Mouse (Mus musculus) liver, embryonic 12.5 days (tissue): ENCODE results near the gene Chil1. TPM values are rescaled to one million over a fixed set of nuclear protein-coding genes. Genes with fewer than 3 reads are reported as not detected.
A peak's percentile ranks its signal among the peaks of the same experiment; 100 is the strongest.

Source experiments
- ATAC-seq: fragments of 200-750 bp; cut with Nextera tagmentation; 2 replicates; pipeline ENCODE4 v1.8.0; 2017; ENCODE audit warnings: moderate number of reproducible peaks, mild to moderate bottlenecking, moderate library complexity
- H3K27ac ChIP-seq: fragments of 300-500 bp; sonication (generic); 2 replicates; pipeline ENCODE4 v1.5.1; 2016; ENCODE audit warnings: mild to moderate bottlenecking
- H3K27me3 ChIP-seq: fragments of 300-500 bp; sonication (generic); replicated peaks from 2 replicates; pipeline ENCODE4 v1.6.1; 2016; ENCODE audit warnings: mild to moderate bottlenecking, moderate library complexity
- H3K36me3 ChIP-seq: fragments of 300-500 bp; sonication (generic); 2 replicates; pipeline ENCODE4 v1.6.1; 2016; ENCODE audit warnings: mild to moderate bottlenecking, moderate library complexity
- H3K4me1 ChIP-seq: fragments of 300-500 bp; sonication (generic); 2 replicates; pipeline ENCODE4 v1.6.1; 2016
- H3K4me2 ChIP-seq: fragments of 300-500 bp; sonication (generic); 2 replicates; pipeline ENCODE4 v1.6.1; 2016; ENCODE audit warnings: mild to moderate bottlenecking, moderate library complexity
- H3K4me3 ChIP-seq: fragments of 300-500 bp; sonication (generic); 2 replicates; pipeline ENCODE4 v1.5.1; 2016; ENCODE audit warnings: mild to moderate bottlenecking, moderate library complexity
- H3K9ac ChIP-seq: fragments of 300-500 bp; sonication (generic); 2 replicates; pipeline ENCODE4 v1.6.1; 2016; ENCODE audit warnings: mild to moderate bottlenecking, moderate library complexity
- H3K9me3 ChIP-seq: fragments of 300-500 bp; sonication (generic); replicated peaks from 2 replicates; pipeline ENCODE4 v1.6.1; 2016; ENCODE audit warnings: mild to moderate bottlenecking, moderate library complexity
- WGBS: fragments of 180-500 bp; shearing (Covaris S2); methylation state at CpG from one replicate; pipeline ENCODE4 v1.1.7; 2016; ENCODE audit not compliant: insufficient replicate concordance; 5-methylcytosine and 5-hydroxymethylcytosine counted together
- polyA plus RNA-seq: library from polyadenylated mRNA; unstranded; fragments of >200 nt; fragmentation: Nextera tagmentation; extraction: Ambion mirVana; gene quantifications from 2 replicates; pipeline ENCODE4 v1.2.1, GENCODE M21; 2016

Gene Chil1
- polyA plus RNA-seq, 1 experiment from 2014 or later = 1.5 TPM

DNA sequence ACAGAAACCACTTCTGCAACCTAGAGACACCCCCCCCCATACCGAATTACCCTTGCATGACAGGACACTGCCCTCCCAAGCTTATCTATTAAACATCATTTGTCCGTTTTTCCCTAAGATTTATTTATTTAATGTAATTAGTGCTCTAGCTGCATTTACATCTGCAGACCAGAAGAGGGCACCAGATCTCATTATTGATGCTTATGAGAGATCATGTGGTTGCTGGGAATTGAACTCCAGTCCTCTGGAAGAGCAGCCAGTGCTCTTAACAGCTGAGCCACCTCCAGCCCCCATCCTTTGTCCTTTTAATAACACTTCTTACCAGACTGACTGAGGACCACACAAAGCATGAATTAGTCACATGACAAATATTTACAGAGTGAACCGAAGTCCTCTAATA is 27.3 kb upstream of the Chil1 start:
- no peak for ATAC-seq
- H3K4me1 ChIP-seq = peaks cover 50% of the 10 kb centered on the region
- 52% methylated on average over 3 of the region's 3 CpGs for WGBS

DNA sequence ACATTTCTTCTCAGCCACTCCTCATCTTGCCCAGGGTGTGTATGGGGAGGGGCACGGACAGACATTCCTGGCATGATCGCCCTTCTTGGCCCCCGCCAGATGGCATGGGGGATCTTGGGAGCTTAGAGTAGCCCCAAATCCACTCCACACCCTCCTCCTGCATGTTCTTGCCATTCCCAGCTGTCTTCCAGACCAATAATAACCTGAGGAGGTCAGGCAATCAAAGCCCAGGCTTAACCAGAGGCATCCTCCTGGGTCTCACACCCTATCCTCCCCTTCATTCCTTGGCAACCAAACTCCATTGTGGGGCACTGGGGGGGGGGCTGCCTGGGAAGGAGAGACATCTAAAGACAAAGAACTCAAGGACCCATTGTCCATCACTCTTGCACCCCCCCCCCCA is 21.6 kb upstream of the Chil1 start:
- no peak overlapping the region for H3K9ac ChIP-seq
- no peaks in the 10 kb centered on the region for H3K36me3 ChIP-seq
- H3K4me2 ChIP-seq = no peak overlapping the region
- no peak for ATAC-seq
- peaks cover 24% of the 10 kb centered on the region for H3K27me3 ChIP-seq
- no peaks in the 10 kb centered on the region for H3K9me3 ChIP-seq
- no peak overlapping the region for H3K4me3 ChIP-seq
- WGBS = 78% methylated on average over 3 of the region's 3 CpGs
- H3K27ac ChIP-seq = no peak overlapping the region
- peaks cover 7% of the 10 kb centered on the region for H3K4me1 ChIP-seq

More for the DNA sequence above, 27.3 kb upstream of the Chil1 start:
- Histone ChIP-seq H3K27ac (no peak overlapping the region), H3K4me2 (no peak overlapping the region), H3K9me3 (no peaks in the 10 kb centered on the region), H3K36me3 (no peaks in the 10 kb centered on the region), H3K27me3 (peaks cover 4% of the 10 kb centered on the region; the same call in 1 of the 2 replicates), H3K9ac (no peak overlapping the region), H3K4me3 (no peak overlapping the region)

DNA sequence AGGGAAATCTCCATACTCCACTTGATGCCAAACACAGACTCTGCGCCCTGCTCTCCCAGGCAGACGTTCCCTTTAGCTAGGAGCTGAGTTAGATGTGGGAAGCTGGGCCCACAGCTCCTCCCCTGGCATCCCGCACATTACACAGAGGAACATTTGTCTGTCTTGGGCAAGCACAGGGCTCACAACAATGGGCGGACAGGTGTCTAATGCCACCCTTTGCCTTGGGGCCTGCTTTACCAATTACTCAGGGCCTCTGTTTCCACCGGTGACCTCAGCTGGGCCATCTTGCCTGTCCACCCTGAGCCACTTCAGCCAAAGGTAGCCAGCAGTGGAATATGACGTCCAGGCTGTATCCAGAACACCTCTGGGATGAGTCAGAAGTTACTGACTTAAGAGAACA is 20.6 kb upstream of the Chil1 start:
- no peak overlapping the region for H3K4me2 ChIP-seq
- no peak overlapping the region for H3K9ac ChIP-seq
- no peaks in the 10 kb centered on the region for H3K9me3 ChIP-seq
- H3K4me3 ChIP-seq = no peak overlapping the region
- peaks cover 24% of the 10 kb centered on the region for H3K27me3 ChIP-seq
- no peaks in the 10 kb centered on the region for H3K4me1 ChIP-seq
- no peaks in the 10 kb centered on the region for H3K36me3 ChIP-seq
- H3K27ac ChIP-seq = no peak overlapping the region
- WGBS = 64% methylated on average over 6 of the region's 6 CpGs
- no peak for ATAC-seq

DNA sequence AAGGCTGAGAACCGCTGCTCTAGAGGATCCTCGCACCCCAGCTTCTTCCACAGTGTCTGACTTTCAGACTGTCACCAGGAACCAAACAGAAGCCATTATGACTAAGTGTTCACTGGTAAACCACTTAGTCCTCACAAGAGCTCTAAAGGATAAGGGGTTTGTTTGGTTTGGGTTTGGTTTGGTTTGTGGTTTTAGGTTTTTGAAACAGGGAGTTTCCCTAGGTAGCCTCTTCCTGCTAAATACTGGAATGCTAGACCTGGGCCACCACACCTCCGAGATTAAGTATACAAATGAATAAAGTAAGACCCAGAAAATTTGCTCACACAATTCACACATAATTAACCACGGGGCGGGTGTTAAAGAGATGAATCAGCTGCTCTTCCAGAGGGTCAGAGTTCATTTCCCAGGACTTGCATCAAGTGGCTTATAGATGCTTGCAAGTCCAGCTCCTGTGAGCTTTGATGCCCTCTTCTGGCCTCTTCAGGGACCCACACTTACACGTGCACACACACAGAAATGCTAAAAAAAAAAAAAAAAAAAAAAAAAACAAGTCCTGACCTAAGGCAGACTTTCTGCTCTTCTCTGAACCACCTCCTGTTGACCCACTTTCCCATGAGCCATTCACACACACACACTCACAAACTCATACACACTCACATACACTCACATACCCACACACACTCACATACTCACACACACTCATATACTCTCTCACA is 19.3 kb upstream of the Chil1 start:
- Histone ChIP-seq H3K36me3 (no peaks in the 10 kb centered on the region), H3K27ac (no peak overlapping the region), H3K27me3 (peaks cover 27% of the 10 kb centered on the region), H3K4me2 (no peak overlapping the region), H3K9ac (no peak overlapping the region), H3K4me3 (no peak overlapping the region), H3K4me1 (peaks cover 6% of the 10 kb centered on the region; the same call in 1 of the 2 replicates), H3K9me3 (no peaks in the 10 kb centered on the region)
- ATAC-seq = no peak
- WGBS = 65% methylated on average over 6 of the region's 6 CpGs

DNA sequence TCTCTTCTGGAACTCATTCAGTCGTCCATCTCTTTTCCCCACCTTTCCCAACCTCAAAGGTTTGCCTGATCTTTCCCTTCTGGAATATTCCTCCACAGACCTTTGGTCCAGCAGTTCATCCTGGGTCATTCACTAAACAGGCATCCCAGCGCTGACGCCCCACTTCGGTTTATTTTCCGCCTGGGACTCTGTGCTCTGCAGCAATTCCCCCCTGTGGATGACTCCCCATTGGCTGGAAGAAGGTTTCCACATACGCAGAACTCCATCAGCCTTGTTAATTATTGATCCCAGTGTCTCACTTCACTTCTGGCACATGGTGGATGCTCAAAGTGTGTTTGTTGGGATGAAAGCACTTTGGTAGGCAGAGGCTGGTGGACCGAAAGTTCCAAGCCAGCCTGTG is 18.5 kb upstream of the Chil1 start:
- H3K9me3 ChIP-seq = no peaks in the 10 kb centered on the region
- no peak overlapping the region for H3K4me3 ChIP-seq
- no peak for ATAC-seq
- whole genome bisulfite sequencing = 71% methylated on average over 7 of the region's 7 CpGs
- H3K4me2 ChIP-seq = no peak overlapping the region
- H3K27ac ChIP-seq = no peak overlapping the region
- H3K36me3 ChIP-seq = no peaks in the 10 kb centered on the region
- peaks cover 14% of the 10 kb centered on the region for H3K4me1 ChIP-seq
- H3K27me3 ChIP-seq = peaks cover 27% of the 10 kb centered on the region
- no peak overlapping the region for H3K9ac ChIP-seq

DNA sequence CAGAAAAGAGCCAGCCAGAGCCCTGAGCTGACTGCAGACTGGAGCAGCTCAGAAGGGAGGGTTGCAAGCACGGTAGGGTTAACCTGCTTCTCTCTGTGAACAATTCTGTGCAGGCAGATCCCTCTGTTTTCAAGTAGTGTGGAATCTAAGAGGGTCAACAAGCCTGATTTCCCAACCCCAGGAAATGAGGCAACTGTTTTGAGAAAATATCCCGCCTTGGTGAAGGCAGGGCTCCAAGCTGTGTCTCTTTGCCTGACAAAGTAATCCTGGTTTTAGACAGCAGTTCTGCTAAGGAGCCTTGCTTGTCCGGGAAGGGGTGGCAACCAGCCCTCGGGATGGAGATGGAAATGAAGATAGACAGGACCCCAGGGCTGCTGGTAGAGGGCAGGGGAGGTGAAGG is 17.5 kb upstream of the Chil1 start:
- no peaks in the 10 kb centered on the region for H3K36me3 ChIP-seq
- H3K4me3 ChIP-seq = no peak overlapping the region
- H3K27me3 ChIP-seq = peaks cover 25% of the 10 kb centered on the region
- H3K27ac ChIP-seq = no peak overlapping the region
- no peaks in the 10 kb centered on the region for H3K9me3 ChIP-seq
- no peak overlapping the region for H3K4me2 ChIP-seq
- 53% methylated on average over 4 of the region's 4 CpGs for WGBS
- no peak for ATAC-seq
- H3K9ac ChIP-seq = no peak overlapping the region
- peaks cover 19% of the 10 kb centered on the region for H3K4me1 ChIP-seq

DNA sequence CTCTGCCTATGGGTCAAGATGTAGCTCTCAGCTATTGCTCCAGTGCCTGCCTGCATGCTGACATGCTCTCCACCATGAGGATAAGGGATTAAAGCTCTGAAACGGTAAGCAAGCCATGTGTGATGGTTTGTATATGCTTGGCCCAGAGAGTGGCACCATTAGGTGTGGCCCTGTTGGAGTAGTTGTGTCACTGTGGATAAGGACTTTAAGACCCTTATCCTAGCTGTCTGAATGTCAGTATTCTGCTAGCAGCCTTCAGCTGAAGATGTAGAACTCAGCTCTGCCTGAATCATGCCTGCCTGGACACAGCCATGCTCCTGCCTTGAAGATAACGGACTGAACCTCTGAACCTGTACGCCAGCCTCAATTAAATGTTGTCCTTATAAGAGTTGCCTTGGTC is 15.4 kb upstream of the Chil1 start:
- Histone ChIP-seq H3K9ac (no peak overlapping the region), H3K36me3 (no peaks in the 10 kb centered on the region), H3K27me3 (peaks cover 17% of the 10 kb centered on the region; the same call in 1 of the 2 replicates), H3K9me3 (no peaks in the 10 kb centered on the region), H3K4me2 (no peak overlapping the region), H3K4me1 (peaks cover 19% of the 10 kb centered on the region), H3K27ac (no peak overlapping the region), H3K4me3 (no peak overlapping the region)
- ATAC-seq = peak; percentile 57
- 70% methylated on average over 3 of the region's 3 CpGs for WGBS

DNA sequence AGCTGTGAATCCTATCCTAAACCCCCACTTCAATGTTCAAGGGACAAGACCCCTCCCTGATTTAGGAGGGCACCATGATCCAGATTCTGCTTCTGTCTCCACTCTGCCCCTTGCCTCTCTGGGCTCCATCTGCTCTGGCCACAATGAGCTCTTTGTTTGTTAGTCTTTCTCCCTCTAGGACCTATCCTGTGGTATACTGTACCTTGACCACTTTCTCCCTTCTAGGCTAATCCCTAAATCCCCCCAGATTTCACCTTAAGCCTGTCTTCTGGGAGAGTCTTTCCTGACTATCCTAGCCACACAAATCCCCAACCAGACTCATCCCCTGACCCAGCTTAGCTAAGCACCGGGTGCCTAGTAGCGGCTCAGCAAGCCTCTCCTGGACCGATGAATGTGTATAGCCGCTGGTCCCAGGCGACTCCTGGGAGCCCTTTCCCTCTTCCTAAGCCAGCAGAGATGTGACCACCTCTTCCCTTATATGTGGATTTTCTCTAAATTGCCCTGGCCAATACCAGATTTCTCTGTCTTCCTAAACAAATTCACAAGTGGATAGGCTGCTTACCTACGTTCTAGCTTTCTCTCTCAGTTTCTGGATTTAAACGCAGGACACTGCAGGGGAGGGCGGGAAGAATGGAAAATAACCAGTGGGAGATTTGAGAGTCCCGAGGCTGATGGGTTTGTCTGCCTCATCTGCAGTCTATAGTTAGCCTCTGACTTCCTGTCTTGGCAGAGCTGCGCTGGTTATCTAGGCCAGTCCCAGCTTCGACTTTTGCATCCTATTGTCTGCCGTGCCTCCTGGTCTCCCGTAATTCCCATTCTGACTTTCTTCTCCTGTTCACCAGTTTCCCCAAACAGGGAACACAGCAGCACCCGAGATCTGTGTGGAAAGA is 14.3 kb upstream of the Chil1 start:
- 33% methylated on average over 14 of the region's 14 CpGs for WGBS
- Histone ChIP-seq H3K4me3 (no peak overlapping the region), H3K36me3 (no peaks in the 10 kb centered on the region), H3K9ac (no peak overlapping the region), H3K4me1 (peaks cover 19% of the 10 kb centered on the region), H3K27me3 (peaks cover 17% of the 10 kb centered on the region; the same call in 1 of the 2 replicates), H3K4me2 (0 out of 2 replicates have a peak overlapping the region, but pooled peaks have one; percentile 9), H3K9me3 (no peaks in the 10 kb centered on the region), H3K27ac (no peak overlapping the region)
- no peak for ATAC-seq

DNA sequence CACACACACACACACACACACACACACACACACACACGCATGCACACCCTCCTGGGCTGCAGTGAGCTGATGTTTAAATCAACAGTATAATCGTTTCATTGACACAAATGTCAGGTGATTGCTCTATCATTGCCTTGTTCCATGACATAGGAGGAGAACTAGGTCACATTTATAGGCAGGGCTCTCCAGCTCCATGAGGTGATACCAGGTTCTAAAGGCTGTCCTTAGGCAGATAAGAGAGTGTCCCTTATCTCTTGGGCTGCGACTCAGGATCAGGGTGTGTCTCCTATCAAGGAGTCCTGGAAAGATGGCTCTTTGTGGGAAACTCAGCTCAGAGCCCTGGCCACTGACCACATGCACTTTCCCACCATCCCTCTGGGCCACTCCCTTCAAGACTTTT is 13.4 kb upstream of the Chil1 start:
- Histone ChIP-seq H3K36me3 (no peaks in the 10 kb centered on the region), H3K4me3 (no peak overlapping the region), H3K9ac (no peak overlapping the region), H3K27me3 (peaks cover 13% of the 10 kb centered on the region; the same call in 1 of the 2 replicates), H3K4me2 (no peak overlapping the region), H3K27ac (no peak overlapping the region), H3K4me1 (peaks cover 19% of the 10 kb centered on the region), H3K9me3 (no peaks in the 10 kb centered on the region)
- 36% methylated on average over 3 of the region's 3 CpGs for WGBS
- peak; percentile 71; the same call in 1 of the 2 replicates for ATAC-seq

DNA sequence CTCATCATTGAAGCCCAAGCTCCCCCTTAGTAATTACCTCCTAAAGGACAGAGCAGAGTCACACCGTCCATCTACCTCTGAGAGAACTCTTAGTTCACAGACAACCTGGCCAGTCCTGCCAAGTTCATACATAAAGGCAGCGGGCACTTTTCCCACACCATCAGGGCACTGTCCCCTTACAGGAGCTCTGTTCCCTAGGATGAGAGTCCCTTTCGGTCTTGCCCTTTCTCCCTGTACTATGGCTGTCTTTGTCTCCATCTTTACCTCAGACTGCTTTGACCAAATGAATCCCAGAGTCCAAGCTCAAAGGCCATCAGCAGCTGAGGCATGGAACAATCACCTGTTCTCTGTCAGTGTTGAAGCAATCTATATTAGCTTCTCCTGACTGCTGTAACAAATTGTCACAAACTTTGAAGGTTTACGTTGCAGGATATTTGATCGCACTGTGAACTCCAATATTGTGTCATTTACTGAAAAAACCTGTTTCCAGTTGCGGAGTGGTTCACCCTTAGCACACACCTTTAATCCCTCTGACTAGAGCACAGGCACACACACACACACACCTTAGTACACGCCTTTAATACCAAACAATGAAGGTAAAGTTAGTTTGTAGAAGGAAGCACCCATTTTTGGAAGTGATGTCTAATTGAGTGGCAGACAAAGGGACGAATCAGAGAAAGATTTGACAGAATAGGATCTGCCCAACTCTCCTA is 12.8 kb upstream of the Chil1 start:
- H3K27me3 ChIP-seq = peaks cover 10% of the 10 kb centered on the region; the same call in 1 of the 2 replicates
- H3K4me1 ChIP-seq = peaks cover 19% of the 10 kb centered on the region
- no peak overlapping the region for H3K4me2 ChIP-seq
- no peak for ATAC-seq
- 69% methylated on average over 8 of the region's 8 CpGs for WGBS
- no peak overlapping the region for H3K27ac ChIP-seq
- H3K4me3 ChIP-seq = no peak overlapping the region
- no peaks in the 10 kb centered on the region for H3K9me3 ChIP-seq
- no peaks in the 10 kb centered on the region for H3K36me3 ChIP-seq
- no peak overlapping the region for H3K9ac ChIP-seq

DNA sequence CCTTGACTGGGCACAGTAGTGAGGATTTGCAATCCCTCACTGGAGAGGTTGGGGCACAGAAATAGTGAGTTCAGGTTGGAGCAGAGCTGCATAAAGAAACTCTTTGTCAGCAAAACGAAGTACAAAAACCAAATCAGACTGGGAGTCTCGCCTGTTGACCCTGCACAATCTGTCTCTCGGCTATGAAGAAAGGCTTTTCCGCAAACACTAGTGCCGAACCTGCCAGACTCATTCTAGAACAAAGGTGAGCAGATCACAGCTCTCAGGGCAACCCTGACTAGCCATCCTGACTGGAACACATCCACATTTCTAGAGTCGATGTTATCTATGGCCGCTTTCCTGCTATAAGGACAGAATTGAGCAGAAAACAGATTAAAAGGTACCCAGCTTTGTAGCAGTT is 8.9 kb upstream of the Chil1 start:
- Histone ChIP-seq H3K4me3 (no peak overlapping the region), H3K9me3 (no peaks in the 10 kb centered on the region), H3K27me3 (0 out of 2 replicates have a peak, but pooled peaks cover 9% of the 10 kb centered on the region), H3K36me3 (no peaks in the 10 kb centered on the region), H3K9ac (no peak overlapping the region), H3K27ac (no peak overlapping the region), H3K4me2 (no peak overlapping the region), H3K4me1 (peaks cover 9% of the 10 kb centered on the region)
- ATAC-seq = no peak
- 68% methylated on average over 7 of the region's 7 CpGs for WGBS
